ENCODE assay signal across 19 mouse cellular contexts in the genomic region with DNA sequence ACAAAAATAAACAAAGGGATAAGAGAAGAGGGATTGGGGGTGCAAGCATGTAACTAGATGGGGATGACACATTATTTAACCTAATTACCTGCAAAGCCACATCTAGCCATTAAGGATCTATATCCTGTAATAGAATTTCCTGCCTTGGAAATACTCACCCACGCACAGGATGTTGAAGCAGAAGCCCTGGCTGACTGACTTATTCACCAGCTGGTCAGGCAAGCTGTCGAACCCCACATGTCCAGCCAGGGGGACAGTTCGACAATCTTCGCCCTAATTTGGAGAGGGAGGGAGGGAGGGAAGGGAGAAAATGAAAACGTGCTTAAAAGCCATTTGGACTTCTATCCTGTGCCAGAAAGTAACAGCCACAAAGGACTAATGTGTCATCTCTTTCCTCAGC. TPM values are rescaled to one million over a fixed set of nuclear protein-coding genes. Genes with fewer than 3 reads are reported as not detected.
DNase-seq lines count a peak whose midpoint lies in the region.
"Had no signal": no experiment of that assay in that cellular context is flagged by ENCODE, and none has a peak within 500 bp of the region (broad histone marks: within the 10 kb centered on the region; RNA-seq: fewer than 3 reads in every experiment).

No protein-coding gene starts in this region.

- H3K4me1 ChIP-seq in embryonic facial prominence, embryonic 10.5 days = no peaks in the 10 kb centered on the region
- H3K4me1 ChIP-seq in forebrain, embryonic 10.5 days = no peaks in the 10 kb centered on the region
- H3K4me1 ChIP-seq: embryonic facial prominence, embryonic 15.5 days; hindbrain, embryonic 13.5 days; intestine, embryonic 15.5 days; kidney, embryonic 15.5 days; lung, embryonic 15.5 days had no signal

- H3K4me3 ChIP-seq in embryonic facial prominence, embryonic 10.5 days = no peak overlapping the region
- no peak overlapping the region for H3K4me3 ChIP-seq in forebrain, embryonic 10.5 days
- H3K4me3 ChIP-seq: embryonic facial prominence, embryonic 15.5 days; hindbrain, embryonic 13.5 days; intestine, embryonic 15.5 days; kidney, embryonic 15.5 days; lung, embryonic 15.5 days had no signal

- 76% methylated on average over 5 of the region's 5 CpGs for WGBS in embryonic facial prominence, embryonic 10.5 days
- WGBS in forebrain, embryonic 10.5 days = 76% methylated on average over 5 of the region's 5 CpGs

- H3K27ac ChIP-seq in embryonic facial prominence, embryonic 10.5 days (replicated peaks) = no peak overlapping the region
- no peak overlapping the region for H3K27ac ChIP-seq in forebrain, embryonic 10.5 days
- H3K27ac ChIP-seq: embryonic facial prominence, embryonic 15.5 days; hindbrain, embryonic 13.5 days; intestine, embryonic 15.5 days; kidney, embryonic 15.5 days; liver, embryonic 14.5 days; lung, embryonic 15.5 days had no signal

- H3K27me3 ChIP-seq in embryonic facial prominence, embryonic 10.5 days (replicated peaks; ENCODE audit: low read depth, poor library complexity, severe bottlenecking) = no peaks in the 10 kb centered on the region
- H3K27me3 ChIP-seq in forebrain, embryonic 10.5 days (ENCODE audit: poor library complexity, severe bottlenecking) = no peaks in the 10 kb centered on the region
- H3K27me3 ChIP-seq: embryonic facial prominence, embryonic 15.5 days; hindbrain, embryonic 13.5 days; intestine, embryonic 15.5 days; kidney, embryonic 15.5 days; lung, embryonic 15.5 days had no signal

- H3K9me3 ChIP-seq in embryonic facial prominence, embryonic 10.5 days = no peaks in the 10 kb centered on the region
- no peaks in the 10 kb centered on the region for H3K9me3 ChIP-seq in forebrain, embryonic 10.5 days
- H3K9me3 ChIP-seq: embryonic facial prominence, embryonic 15.5 days; G1E; hindbrain, embryonic 13.5 days; intestine, embryonic 15.5 days; kidney, embryonic 15.5 days; lung, embryonic 15.5 days had no signal

- H3K36me3 ChIP-seq in embryonic facial prominence, embryonic 10.5 days (replicated peaks) = 0 out of 2 replicates have a peak, but pooled peaks cover 4% of the 10 kb centered on the region
- no peaks in the 10 kb centered on the region for H3K36me3 ChIP-seq in forebrain, embryonic 10.5 days (replicated peaks)
- H3K36me3 ChIP-seq: embryonic facial prominence, embryonic 15.5 days; hindbrain, embryonic 13.5 days; intestine, embryonic 15.5 days; kidney, embryonic 15.5 days; lung, embryonic 15.5 days had no signal

- DNase-seq in heart, adult 11 months = peak; percentile 91
- DNase-seq in heart, postnatal 4 days = no peak
- peak; percentile 3 for DNase-seq in left cerebral cortex, postnatal 4 days
- DNase-seq in left cerebral cortex, adult 9 months (ENCODE audit: low spot score in 2 of 2) = no peak
- peak; percentile 42 to 58 for DNase-seq in cerebellum, postnatal 36 days
- no peak for DNase-seq in embryonic facial prominence, embryonic 10.5 days (ENCODE audit: low spot score)
- DNase-seq in forebrain, embryonic 10.5 days (ENCODE audit: extremely low spot score, low spot score) = no peak
- DNase-seq: embryo, embryonic 11 days; lung, postnatal 4 days; right cerebral cortex, postnatal 14 days; spleen, adult 18-20 months; thymus, postnatal 25 days had no signal

- intact Hi-C loops in left cerebral cortex, postnatal 4 days (cut with DNase I) = loop anchor here (10.0 kb wide), 1 partner anchor 50 kb away; no protein-coding TSS in a partner anchor

RNA-seq across cellular contexts. Expression of a gene that starts 16.7 kb away (rescaled TPM):
- 10 to 100 TPM; 44.5 to 47.9 TPM for total RNA-seq in heart, postnatal 4 days (2021)
- 10 to 100 TPM; 91.6 to 96.5 TPM for total RNA-seq in left cerebral cortex, postnatal 4 days (2021)
- 37.5 and 40.5 TPM in 2 replicates for polyA plus RNA-seq in embryonic facial prominence, embryonic 10.5 days (2016; fragmentation: Nextera tagmentation; extraction: Ambion mirVana)
- polyA plus RNA-seq in forebrain, embryonic 10.5 days (2016; fragmentation: Nextera tagmentation; extraction: Ambion mirVana) = 33.6 and 34.5 TPM in 2 replicates

Comparison
In these comparisons a context has a peak if more than half of its experiments do, and no peak if none do; other contexts are left out.
1. DNase-seq: peak in heart, adult 11 months (single experiment), left cerebral cortex, postnatal 4 days (single experiment) and cerebellum, postnatal 36 days (2 of 2); none in heart, postnatal 4 days (single experiment), left cerebral cortex, adult 9 months (0 of 2), embryonic facial prominence, embryonic 10.5 days (single experiment) and forebrain, embryonic 10.5 days (single experiment).